Mouse (Mus musculus) testis, adult 2 months (tissue): ENCODE measurements around the gene Hook2. TPM values are rescaled to one million over a fixed set of nuclear protein-coding genes. Genes with fewer than 3 reads are reported as not detected.

Source experiments
- H3K27ac ChIP-seq: fragments of 200-500 bp; 2 replicates; pipeline ENCODE4 v1.5.1; 2012; ENCODE audit warnings: low read depth, low read length; ENCODE audit not compliant: control insufficient read depth, insufficient read depth
- H3K27me3 ChIP-seq: fragments of 200-500 bp; 2 replicates; pipeline ENCODE4 v1.6.1; 2012; ENCODE audit warnings: mild to moderate bottlenecking, low read length, moderate library complexity; ENCODE audit not compliant: control insufficient read depth, insufficient read depth
- H3K36me3 ChIP-seq: fragments of 200-500 bp; 2 replicates; pipeline ENCODE4 v1.6.1; 2012; ENCODE audit warnings: mild to moderate bottlenecking, low read length; ENCODE audit not compliant: control insufficient read depth, insufficient read depth
- H3K4me1 ChIP-seq: fragments of 200-500 bp; 2 replicates; pipeline ENCODE4 v1.6.1; 2012; ENCODE audit warnings: low read length; ENCODE audit not compliant: control insufficient read depth, insufficient read depth
- H3K4me3 ChIP-seq: fragments of 200-500 bp; 2 replicates; pipeline ENCODE4 v1.5.1; 2012; ENCODE audit warnings: low read depth, mild to moderate bottlenecking, low read length, moderate library complexity, mixed read lengths; ENCODE audit not compliant: control insufficient read depth
- CTCF ChIP-seq: fragments of 200-500 bp; IDR thresholded peaks from 2 replicates; pipeline ENCODE4 v1.5.1; 2012; ENCODE audit warnings: low read depth, mild to moderate bottlenecking, inconsistent platforms, low read length, moderate library complexity; ENCODE audit not compliant: control insufficient read depth, insufficient read depth, insufficient replicate concordance
- POLR2A ChIP-seq: fragments of 200-500 bp; IDR thresholded peaks from 2 replicates; pipeline ENCODE4 v1.6.1; 2012; ENCODE audit warnings: low read depth, mild to moderate bottlenecking, inconsistent platforms, low read length, moderate library complexity; ENCODE audit not compliant: control insufficient read depth
- polyA plus RNA-seq: library from polyadenylated mRNA; depleted of rRNA; stranded (reverse); fragments of >200 nt; gene quantifications from 2 replicates; pipeline ENCODE4 v1.2.3, GENCODE M21; 2012; rRNA removed

Gene Hook2
- polyA plus RNA-seq, result 55.4 and 62.0 TPM in 2 replicates

DNA sequence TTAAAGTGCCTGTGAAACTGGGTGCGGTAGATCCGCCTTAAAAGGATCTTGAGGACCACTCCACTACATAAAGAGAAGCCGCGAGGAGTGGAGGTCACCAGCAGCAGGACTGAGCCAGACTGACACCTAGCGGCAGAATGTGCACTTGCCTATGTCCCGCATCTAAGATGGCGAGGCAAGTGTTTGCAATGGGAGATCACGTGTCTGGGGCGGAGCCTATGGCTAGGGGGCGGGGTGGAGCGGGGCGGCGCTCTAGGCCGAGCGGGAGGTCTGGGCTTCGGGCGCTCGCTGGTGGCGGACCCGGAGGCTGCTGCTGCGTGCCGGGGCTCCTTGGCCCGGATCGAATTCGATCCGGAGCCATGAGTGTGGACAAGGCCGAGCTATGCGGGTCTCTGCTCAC is at the start of gene Hook2:
Hook2 (plus strand) TSS at position 255 of the 400 bp plus-strand sequence.
- H3K27me3 ChIP-seq, result no peaks in the 10 kb centered on the region

DNA sequence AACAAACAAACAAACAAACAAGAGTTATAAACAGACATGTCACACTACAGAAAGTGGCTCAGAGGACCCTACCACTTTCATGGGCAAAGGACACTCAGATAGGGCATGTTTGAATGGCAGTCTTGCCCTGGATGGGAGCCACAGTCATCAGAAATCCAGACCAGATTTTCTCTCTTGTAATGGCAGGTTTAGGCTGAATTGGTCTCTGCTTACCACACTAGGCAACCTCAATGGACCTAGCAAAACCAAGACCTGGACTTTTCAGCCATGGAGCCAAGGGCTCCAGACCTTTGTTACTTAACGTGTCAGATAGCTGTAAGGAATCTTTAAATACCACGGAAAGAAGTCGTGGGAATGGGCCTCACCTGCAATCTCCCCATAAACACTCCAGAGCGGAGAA is 46.7 kb upstream of the Hook2 start:
- peak overlapping the region; percentile 95 for H3K27ac ChIP-seq
- peak overlapping the region; percentile 29; the same call in 1 of the 2 replicates for H3K4me3 ChIP-seq
- no peak for TF ChIP-seq POLR2A
- no peak for TF ChIP-seq CTCF
- H3K36me3 ChIP-seq, result no peaks in the 10 kb centered on the region
- peaks cover 24% of the 10 kb centered on the region for H3K4me1 ChIP-seq
- H3K27me3 ChIP-seq, result peaks cover 2% of the 10 kb centered on the region; the same call in 1 of the 2 replicates

More for the DNA sequence above, at the start of gene Hook2:
- H3K4me1 ChIP-seq, result peaks cover 30% of the 10 kb centered on the region
- H3K27ac ChIP-seq, result peak within 1 kb of the TSS; percentile 62
- TF ChIP-seq POLR2A, result peak; percentile 71; the same call in 1 of the 2 replicates
- TF ChIP-seq CTCF, result peak; percentile 95; the same call in 1 of the 2 replicates
- peak within 1 kb of the TSS; percentile 85 for H3K4me3 ChIP-seq
- H3K36me3 ChIP-seq, result no peaks in the 10 kb centered on the region

DNA sequence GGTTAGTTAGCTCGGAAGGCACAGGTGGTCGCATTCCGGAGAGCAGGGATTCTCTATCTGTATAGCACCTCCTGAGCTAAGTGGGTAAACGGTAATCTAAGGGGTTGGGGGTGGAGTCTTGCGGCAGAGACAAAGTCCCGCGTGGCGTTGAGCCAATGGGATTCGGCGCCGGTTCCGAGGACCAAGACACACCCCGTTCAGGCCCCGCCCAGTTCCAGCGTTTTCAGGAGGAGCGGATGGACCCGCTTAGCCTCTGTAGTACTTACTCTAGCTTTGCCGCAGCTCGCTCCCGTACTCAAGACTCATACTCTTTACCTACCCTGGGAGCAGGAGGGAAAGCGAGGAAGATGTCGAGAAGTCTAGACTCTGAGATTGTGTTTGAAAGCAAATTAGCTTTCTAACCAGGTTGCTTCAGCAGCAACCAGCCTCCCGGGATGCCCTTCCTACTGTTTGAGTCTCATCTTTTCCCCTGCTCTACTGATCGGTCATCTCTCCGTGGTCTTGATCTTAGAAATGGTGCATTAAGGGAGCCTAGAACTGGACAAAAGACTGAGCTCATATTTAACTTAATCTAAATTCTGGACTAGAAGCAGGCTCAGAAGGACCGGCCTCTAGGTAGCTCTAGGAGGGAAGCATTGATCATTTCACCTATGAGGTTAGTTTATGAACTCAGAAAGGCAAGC is 45.8 kb upstream of the Hook2 start:
- no peaks in the 10 kb centered on the region for H3K36me3 ChIP-seq
- H3K27ac ChIP-seq, result peak overlapping the region; percentile 95
- peak overlapping the region; percentile 76 for H3K4me3 ChIP-seq
- peaks cover 24% of the 10 kb centered on the region for H3K4me1 ChIP-seq
- TF ChIP-seq CTCF, result no peak
- peak; percentile 32; the same call in 1 of the 2 replicates for TF ChIP-seq POLR2A
- peaks cover 2% of the 10 kb centered on the region; the same call in 1 of the 2 replicates for H3K27me3 ChIP-seq

DNA sequence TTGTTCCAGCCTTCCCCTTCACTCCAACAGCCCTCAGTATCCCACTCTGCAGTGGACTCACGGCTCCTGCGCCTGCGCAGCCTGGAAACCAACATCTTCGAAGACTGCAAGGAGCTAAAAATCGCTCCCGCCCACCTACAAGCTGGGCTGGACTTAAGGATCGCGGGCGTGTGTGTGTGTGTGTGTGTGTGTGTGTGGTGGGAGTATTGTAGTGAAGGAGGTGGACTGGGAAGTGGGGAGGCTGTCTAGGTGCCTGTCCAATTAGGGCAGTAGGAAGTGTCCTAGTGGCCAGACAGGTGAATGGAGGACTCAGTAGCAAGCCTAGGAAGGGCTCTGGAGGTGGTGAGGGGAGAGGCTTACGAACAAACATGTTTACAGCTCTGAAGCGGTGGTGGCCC is 45.2 kb upstream of the Hook2 start:
- Histone ChIP-seq H3K4me3 (peak overlapping the region; percentile 28), H3K36me3 (no peaks in the 10 kb centered on the region), H3K4me1 (peaks cover 24% of the 10 kb centered on the region), H3K27me3 (peaks cover 2% of the 10 kb centered on the region; the same call in 1 of the 2 replicates), H3K27ac (no peak overlapping the region)
- TF ChIP-seq CTCF (no peak), POLR2A (no peak)

DNA sequence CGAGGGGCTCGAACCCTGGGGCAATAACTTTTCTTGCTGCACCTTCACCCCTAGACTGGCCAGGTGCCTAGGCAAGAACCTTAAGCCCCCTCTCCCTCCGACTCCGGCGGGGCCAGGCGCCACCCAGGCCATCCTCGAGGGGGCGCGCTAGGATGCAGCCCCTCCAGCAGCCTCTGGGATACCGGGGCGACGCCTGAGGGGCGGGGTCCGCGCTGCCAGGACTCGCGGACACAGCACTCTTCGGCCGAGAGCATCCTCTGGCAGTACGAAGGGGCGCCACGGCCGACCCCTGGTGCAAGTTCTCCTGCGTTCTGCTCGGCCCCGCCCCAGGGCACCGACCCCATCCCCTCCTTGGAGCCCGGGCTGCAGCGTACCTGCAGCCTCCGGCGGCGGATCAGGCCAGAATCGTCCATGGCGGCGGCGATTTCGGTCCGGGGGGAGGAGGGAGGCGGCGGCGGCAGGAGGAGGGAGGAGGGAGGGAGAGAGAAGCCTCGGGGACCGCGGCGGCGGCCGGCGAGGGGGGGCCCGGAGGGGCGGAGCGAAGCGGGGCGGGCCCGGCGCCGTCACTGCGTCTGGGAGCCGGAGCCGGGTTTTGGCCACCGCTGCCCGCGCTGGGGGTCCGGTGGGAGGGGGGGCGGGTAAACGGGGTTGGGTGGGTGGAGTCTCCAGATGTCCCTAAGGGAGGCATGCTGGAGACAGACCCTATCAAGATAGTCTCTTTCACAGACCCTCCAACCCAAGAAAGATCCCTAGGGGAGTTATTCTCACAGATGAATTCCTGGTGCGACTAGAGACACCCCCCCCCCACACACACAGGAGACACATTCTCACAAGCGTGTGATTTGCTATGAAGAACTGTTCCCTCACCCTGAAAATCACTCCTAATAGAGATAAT is 44.5 kb upstream of the Hook2 start:
- peaks cover 24% of the 10 kb centered on the region for H3K4me1 ChIP-seq
- H3K27ac ChIP-seq, result no peak overlapping the region
- TF ChIP-seq CTCF (peak; percentile 26; the same call in 1 of the 2 replicates), POLR2A (no peak)
- H3K36me3 ChIP-seq, result no peaks in the 10 kb centered on the region
- H3K27me3 ChIP-seq, result peaks cover 2% of the 10 kb centered on the region; the same call in 1 of the 2 replicates
- H3K4me3 ChIP-seq, result peak overlapping the region; percentile 15

DNA sequence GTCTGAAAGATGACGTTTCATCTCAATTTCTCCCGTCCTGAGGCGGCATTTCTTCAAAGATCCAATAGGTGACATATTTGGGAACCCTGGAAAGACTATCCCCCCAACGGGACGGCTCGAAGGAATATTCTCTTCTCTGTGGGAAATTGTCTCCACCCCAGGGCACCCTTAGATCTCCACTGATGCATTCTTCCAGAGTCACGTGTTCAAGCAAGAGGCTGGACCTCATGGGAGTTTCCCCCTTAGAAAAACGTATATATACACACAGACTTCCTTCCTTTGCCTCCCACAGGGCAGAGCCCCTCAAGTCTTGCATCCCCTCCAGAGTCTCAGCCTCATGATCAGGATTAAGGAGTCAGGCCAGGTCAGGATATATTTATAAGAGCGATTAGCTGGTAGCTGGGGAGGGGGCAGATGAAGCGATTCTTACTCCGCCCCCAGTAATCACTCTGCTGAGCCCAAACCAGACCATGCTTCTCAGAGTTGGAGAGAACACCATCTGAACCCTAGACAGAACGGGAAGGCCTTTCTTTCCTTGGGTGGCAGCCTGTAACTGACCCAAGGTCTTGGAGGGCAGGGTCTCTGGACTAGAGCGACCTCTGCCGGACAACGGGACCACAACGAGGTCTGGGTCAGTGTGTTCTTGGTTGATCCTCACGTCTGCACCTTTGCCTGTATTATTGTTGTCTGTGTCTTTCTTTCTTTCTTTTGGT is 43.7 kb upstream of the Hook2 start, which contains the start of gene Rtbdn:
Rtbdn (plus strand) TSS at position 464 of the 713 bp plus-strand sequence.
- peaks cover 24% of the 10 kb centered on the region for H3K4me1 ChIP-seq
- peak within 1 kb of the TSS; percentile 15 for H3K4me3 ChIP-seq
- peak; percentile 50; the same call in 1 of the 2 replicates for TF ChIP-seq CTCF
- no peak for TF ChIP-seq POLR2A
- H3K27me3 ChIP-seq, result peaks cover 2% of the 10 kb centered on the region; the same call in 1 of the 2 replicates
- H3K36me3 ChIP-seq, result no peaks in the 10 kb centered on the region
- no peak within 1 kb of the TSS for H3K27ac ChIP-seq
